ENCODE assay signal across 22 mouse cellular contexts in genomic region chr1:13858371-13859018, GRCm38 (mm10).
DNase-seq lines count a peak whose midpoint lies in the region; ATAC-seq and TF ChIP-seq lines count a peak whose summit lies in the region.
"Had no signal": no experiment of that assay in that cellular context is flagged by ENCODE, and none has a peak within 500 bp of the region (broad histone marks: within the 10 kb centered on the region; RNA-seq: fewer than 3 reads in every experiment).

No protein-coding gene starts in this region.

- no peak overlapping the region for H3K27ac ChIP-seq in forebrain, embryonic 11.5 days (ENCODE audit: low read depth, low read length)
- no peak overlapping the region for H3K27ac ChIP-seq in forebrain, postnatal 0 days (ENCODE audit: low read depth, low read length)
- no peak overlapping the region for H3K27ac ChIP-seq in forebrain, embryonic 14.5 days (ENCODE audit: low read depth, low read length)
- H3K27ac ChIP-seq in limb, embryonic 10.5 days: peak overlapping the region; percentile 14; the same call in 1 of the 2 replicates
- H3K27ac ChIP-seq in midbrain, embryonic 14.5 days (replicated peaks; ENCODE audit: low read depth, low read length): no peak overlapping the region
- H3K27ac ChIP-seq: heart, adult 2 months; heart, embryonic 10.5 days; heart, embryonic 13.5 days; hindbrain, embryonic 14.5 days; hindbrain, postnatal 0 days had no signal

- H3K4me1 ChIP-seq in forebrain, embryonic 11.5 days (replicated peaks; ENCODE audit: control insufficient read depth, insufficient read depth, low read length): no peaks in the 10 kb centered on the region; the same call in 1 of the 2 replicates
- H3K4me1 ChIP-seq in forebrain, postnatal 0 days (ENCODE audit: insufficient read depth): no peaks in the 10 kb centered on the region
- H3K4me1 ChIP-seq in forebrain, embryonic 14.5 days (ENCODE audit: control insufficient read depth, insufficient read depth, low read length): peaks cover 6% of the 10 kb centered on the region; the same call in 1 of the 2 replicates
- peaks cover 69% of the 10 kb centered on the region for H3K4me1 ChIP-seq in limb, embryonic 10.5 days
- no peaks in the 10 kb centered on the region for H3K4me1 ChIP-seq in midbrain, embryonic 14.5 days (ENCODE audit: control insufficient read depth, insufficient read depth, low read length)
- H3K4me1 ChIP-seq: heart, embryonic 10.5 days; heart, embryonic 13.5 days had no signal

- no peak for TF ChIP-seq CTCF in forebrain, postnatal 0 days (IDR thresholded peaks at IDR 0.05; ENCODE audit: low read depth)

- no peak for DNase-seq in forebrain, embryonic 11.5 days (ENCODE audit: low spot score)
- no peak for DNase-seq in forebrain, postnatal 0 days
- peak; percentile 67 for DNase-seq in forebrain, embryonic 14.5 days (ENCODE audit: low spot score)
- DNase-seq in limb, embryonic 10.5 days (ENCODE audit: low spot score): no peak
- DNase-seq in midbrain, embryonic 14.5 days: no peak
- DNase-seq in thymus, postnatal 14 days: no peak
- no peak for DNase-seq in urinary bladder, postnatal 4 days (ENCODE audit: low spot score in 2 of 2)
- DNase-seq: adrenal gland, adult 8-10 months; adrenal gland, postnatal 25 days; cerebellum, adult 18-20 months; cerebellum, adult 9-10 months; cerebellum, postnatal 14 days; gastrocnemius, postnatal 36 days; heart, adult 2 months; heart, postnatal 14 days; heart, postnatal 4 days had no signal

- 24% methylated on average over 6 of the region's 6 CpGs for WGBS in forebrain, embryonic 11.5 days
- 21% methylated on average over 6 of the region's 6 CpGs for WGBS in forebrain, postnatal 0 days
- 13% methylated on average over 6 of the region's 6 CpGs for WGBS in forebrain, embryonic 14.5 days
- 40% methylated on average over 6 of the region's 6 CpGs for WGBS in limb, embryonic 10.5 days
- WGBS in midbrain, embryonic 14.5 days: 59% methylated on average over 6 of the region's 6 CpGs

- no peak overlapping the region for H3K9ac ChIP-seq in forebrain, embryonic 11.5 days (ENCODE audit: low read length)
- no peak overlapping the region for H3K9ac ChIP-seq in forebrain, postnatal 0 days
- no peak overlapping the region for H3K9ac ChIP-seq in forebrain, embryonic 14.5 days (ENCODE audit: low read length)
- no peak overlapping the region for H3K9ac ChIP-seq in midbrain, embryonic 14.5 days (replicated peaks; ENCODE audit: low read length)
- H3K9ac ChIP-seq: heart, embryonic 13.5 days; hindbrain, embryonic 14.5 days had no signal

- H3K9me3 ChIP-seq in forebrain, embryonic 11.5 days (ENCODE audit: control insufficient read depth, low read length): no peaks in the 10 kb centered on the region
- H3K9me3 ChIP-seq in forebrain, postnatal 0 days (ENCODE audit: low read length): no peaks in the 10 kb centered on the region
- no peaks in the 10 kb centered on the region for H3K9me3 ChIP-seq in forebrain, embryonic 14.5 days (replicated peaks; ENCODE audit: control insufficient read depth, low read length)
- no peaks in the 10 kb centered on the region for H3K9me3 ChIP-seq in limb, embryonic 10.5 days (replicated peaks)
- H3K9me3 ChIP-seq in midbrain, embryonic 14.5 days (ENCODE audit: control insufficient read depth, low read length): no peaks in the 10 kb centered on the region
- H3K9me3 ChIP-seq: heart, embryonic 10.5 days; heart, embryonic 13.5 days had no signal

- no peaks in the 10 kb centered on the region for H3K36me3 ChIP-seq in forebrain, embryonic 11.5 days (ENCODE audit: control insufficient read depth, insufficient read depth, low read length)
- H3K36me3 ChIP-seq in forebrain, postnatal 0 days (ENCODE audit: insufficient read depth): no peaks in the 10 kb centered on the region
- no peaks in the 10 kb centered on the region for H3K36me3 ChIP-seq in forebrain, embryonic 14.5 days (ENCODE audit: control insufficient read depth, insufficient read depth, low read length)
- H3K36me3 ChIP-seq in limb, embryonic 10.5 days: no peaks in the 10 kb centered on the region
- H3K36me3 ChIP-seq in midbrain, embryonic 14.5 days (ENCODE audit: control insufficient read depth, insufficient read depth, low read length): no peaks in the 10 kb centered on the region
- H3K36me3 ChIP-seq: heart, embryonic 10.5 days; heart, embryonic 13.5 days had no signal

- H3K27me3 ChIP-seq in forebrain, embryonic 11.5 days (ENCODE audit: control insufficient read depth, insufficient read depth, low read length): peaks cover 11% of the 10 kb centered on the region
- no peaks in the 10 kb centered on the region for H3K27me3 ChIP-seq in forebrain, postnatal 0 days (ENCODE audit: insufficient read depth, low read length)
- H3K27me3 ChIP-seq in forebrain, embryonic 14.5 days (replicated peaks; ENCODE audit: control insufficient read depth, insufficient read depth, low read length): no peaks in the 10 kb centered on the region
- no peaks in the 10 kb centered on the region for H3K27me3 ChIP-seq in limb, embryonic 10.5 days (ENCODE audit: low read depth, poor library complexity, severe bottlenecking)
- 0 out of 2 replicates have a peak, but pooled peaks cover 12% of the 10 kb centered on the region for H3K27me3 ChIP-seq in midbrain, embryonic 14.5 days (ENCODE audit: control insufficient read depth, insufficient read depth, low read length)
- H3K27me3 ChIP-seq: heart, embryonic 13.5 days had no signal

- no peak overlapping the region for H3K4me2 ChIP-seq in forebrain, embryonic 11.5 days (ENCODE audit: low read depth, low read length, severe bottlenecking)
- no peak overlapping the region for H3K4me2 ChIP-seq in forebrain, postnatal 0 days (ENCODE audit: low read depth)
- no peak overlapping the region for H3K4me2 ChIP-seq in forebrain, embryonic 14.5 days (ENCODE audit: low read length)
- H3K4me2 ChIP-seq in midbrain, embryonic 14.5 days (ENCODE audit: low read length): no peak overlapping the region
- H3K4me2 ChIP-seq: heart, embryonic 13.5 days; hindbrain, embryonic 14.5 days had no signal

- H3K4me3 ChIP-seq in forebrain, embryonic 11.5 days (ENCODE audit: low read depth, low read length): no peak overlapping the region
- no peak overlapping the region for H3K4me3 ChIP-seq in forebrain, postnatal 0 days (ENCODE audit: low read depth, low read length)
- H3K4me3 ChIP-seq in forebrain, embryonic 14.5 days (ENCODE audit: low read depth, low read length): no peak overlapping the region
- no peak overlapping the region for H3K4me3 ChIP-seq in limb, embryonic 10.5 days
- H3K4me3 ChIP-seq in midbrain, embryonic 14.5 days (replicated peaks; ENCODE audit: low read depth, low read length): no peak overlapping the region
- H3K4me3 ChIP-seq: heart, adult 2 months; heart, embryonic 10.5 days; heart, embryonic 13.5 days had no signal

- 0 out of 2 replicates have a peak, but pooled peaks have one; percentile 29 for ATAC-seq in forebrain, embryonic 11.5 days (replicated peaks; ENCODE audit: low FRiP score)
- ATAC-seq in forebrain, postnatal 0 days: no peak
- ATAC-seq in forebrain, embryonic 14.5 days: peak; percentile 78
- no peak; the same call in 1 of the 2 replicates for ATAC-seq in midbrain, embryonic 14.5 days (ENCODE audit: low FRiP score, low TSS enrichment)
- ATAC-seq: activated CD4-positive, CD25-positive, alpha-beta regulatory T cell, adult 4 months; hindbrain, postnatal 0 days; inflammation-experienced regulatory T-cells, adult 6 months had no signal

Comparison
In these comparisons a context has a peak if more than half of its experiments do, and no peak if none do; other contexts are left out.
1. ATAC-seq: peak in forebrain, embryonic 11.5 days (single experiment) and forebrain, embryonic 14.5 days (single experiment); none in forebrain, postnatal 0 days (single experiment) and midbrain, embryonic 14.5 days (single experiment).